Mouse (Mus musculus): ENCODE measurements around the gene Fam184a. TPM values are rescaled to one million over a fixed set of nuclear protein-coding genes. Genes with fewer than 3 reads are reported as not detected.
"Not testable (repeated sequence)": the region's sequence is repeated elsewhere in the genome, so short reads cannot be mapped to it uniquely, and the experiment has no call there.

The Fam184a gene
- polyA plus RNA-seq, 1 experiment from 2014 or later: 7.9 TPM

GRCm38 (mm10) chr10:53687888-53688287, 63.0 kb downstream of the Fam184a start:
- Histone ChIP-seq H3K9ac (no peak overlapping the region), H3K4me3 (replicated peaks) (no peak overlapping the region), H3K4me1 (no peaks in the 10 kb centered on the region), H3K36me3 (replicated peaks) (no peaks in the 10 kb centered on the region), H3K27ac (no peak overlapping the region), H3K27me3 (no peaks in the 10 kb centered on the region), H3K9me3 (no peaks in the 10 kb centered on the region), H3K4me2 (no peak overlapping the region)
- ATAC-seq (ENCODE audit: low FRiP score): no peak
- 76% methylated on average over 5 of the region's 5 CpGs for WGBS

GRCm38 (mm10) chr10:53685806-53686205, 65.1 kb downstream of the Fam184a start:
- Histone ChIP-seq H3K9me3 (no peaks in the 10 kb centered on the region), H3K4me2 (no peak overlapping the region), H3K9ac (no peak overlapping the region), H3K27me3 (no peaks in the 10 kb centered on the region), H3K36me3 (replicated peaks) (no peaks in the 10 kb centered on the region), H3K4me1 (no peaks in the 10 kb centered on the region), H3K27ac (no peak overlapping the region), H3K4me3 (replicated peaks) (no peak overlapping the region)
- 77% methylated on average over 3 of the region's 3 CpGs for WGBS
- ATAC-seq (ENCODE audit: low FRiP score): no peak

- ATAC-seq (ENCODE audit: low FRiP score): no peak
- H3K27me3 ChIP-seq: no peaks in the 10 kb centered on the region
- no peaks in the 10 kb centered on the region for H3K36me3 ChIP-seq (replicated peaks)
- no peaks in the 10 kb centered on the region for H3K4me1 ChIP-seq
- WGBS: 79% methylated on average over 5 of the region's 5 CpGs
- H3K4me2 ChIP-seq: no peak overlapping the region
- H3K9me3 ChIP-seq: no peaks in the 10 kb centered on the region
- H3K9ac ChIP-seq: no peak overlapping the region
- no peak overlapping the region for H3K27ac ChIP-seq
- H3K4me3 ChIP-seq (replicated peaks): no peak overlapping the region
These were observed 67.7 kb downstream of the Fam184a start for GRCm38 (mm10) chr10:53683226-53683625.

GRCm38 (mm10) chr10:53679690-53680557, 71.0 kb downstream of the Fam184a start:
- ATAC-seq (ENCODE audit: low FRiP score): no peak
- Histone ChIP-seq H3K9me3 (no peaks in the 10 kb centered on the region), H3K27ac (no peak overlapping the region), H3K36me3 (replicated peaks) (no peaks in the 10 kb centered on the region), H3K4me1 (no peaks in the 10 kb centered on the region), H3K4me3 (replicated peaks) (no peak overlapping the region), H3K27me3 (no peaks in the 10 kb centered on the region), H3K4me2 (no peak overlapping the region), H3K9ac (no peak overlapping the region)
- WGBS: 62% methylated on average over 6 of the region's 6 CpGs

- 0 out of 2 replicates have a peak, but pooled peaks cover 2% of the 10 kb centered on the region for H3K4me1 ChIP-seq
- H3K27me3 ChIP-seq: no peaks in the 10 kb centered on the region
- H3K9me3 ChIP-seq: no peaks in the 10 kb centered on the region
- 86% methylated on average over 4 of the region's 4 CpGs for WGBS
- no peak overlapping the region for H3K27ac ChIP-seq
- H3K4me3 ChIP-seq (replicated peaks): no peak overlapping the region
- ATAC-seq (ENCODE audit: low FRiP score): no peak
- H3K9ac ChIP-seq: no peak overlapping the region
- H3K36me3 ChIP-seq (replicated peaks): no peaks in the 10 kb centered on the region
- H3K4me2 ChIP-seq: no peak overlapping the region
These were observed 89.1 kb downstream of the Fam184a start for GRCm38 (mm10) chr10:53661788-53662187.

GRCm38 (mm10) chr10:53654239-53654638, 96.7 kb downstream of the Fam184a start:
- not testable (repeated sequence) for H3K4me3 ChIP-seq (replicated peaks); ATAC-seq (ENCODE audit: low FRiP score); H3K9me3 ChIP-seq; H3K36me3 ChIP-seq (replicated peaks); H3K27ac ChIP-seq; H3K4me1 ChIP-seq; H3K9ac ChIP-seq; H3K27me3 ChIP-seq; H3K4me2 ChIP-seq
- 84% methylated on average over 5 of the region's 5 CpGs for WGBS

- Histone ChIP-seq H3K4me1 (no peaks in the 10 kb centered on the region), H3K4me2 (no peak overlapping the region), H3K9me3 (no peaks in the 10 kb centered on the region), H3K27ac (no peak overlapping the region), H3K27me3 (no peaks in the 10 kb centered on the region), H3K9ac (no peak overlapping the region), H3K4me3 (replicated peaks) (no peak overlapping the region), H3K36me3 (replicated peaks) (no peaks in the 10 kb centered on the region)
- ATAC-seq (ENCODE audit: low FRiP score): no peak
- WGBS: 82% methylated on average over 2 of the region's 2 CpGs
These were observed 100.2 kb downstream of the Fam184a start for GRCm38 (mm10) chr10:53650683-53651082.

GRCm38 (mm10) chr10:53641507-53641906, 109.4 kb downstream of the Fam184a start:
- 0 out of 2 replicates have a peak, but pooled peaks have one; percentile 55 for ATAC-seq (ENCODE audit: low FRiP score)
- Histone ChIP-seq H3K27ac (no peak overlapping the region), H3K27me3 (no peaks in the 10 kb centered on the region), H3K36me3 (replicated peaks) (no peaks in the 10 kb centered on the region), H3K9ac (no peak overlapping the region), H3K4me1 (no peaks in the 10 kb centered on the region), H3K4me3 (replicated peaks) (no peak overlapping the region), H3K4me2 (no peak overlapping the region), H3K9me3 (no peaks in the 10 kb centered on the region)

- Histone ChIP-seq H3K9ac (no peak overlapping the region), H3K9me3 (no peaks in the 10 kb centered on the region), H3K27me3 (no peaks in the 10 kb centered on the region), H3K4me3 (replicated peaks) (no peak overlapping the region), H3K36me3 (replicated peaks) (no peaks in the 10 kb centered on the region), H3K4me1 (no peaks in the 10 kb centered on the region), H3K4me2 (no peak overlapping the region), H3K27ac (no peak overlapping the region)
- 89% methylated on average over 13 of the region's 13 CpGs for WGBS
- ATAC-seq (ENCODE audit: low FRiP score): no peak
These were observed 115.5 kb downstream of the Fam184a start for GRCm38 (mm10) chr10:53635246-53635971.

GRCm38 (mm10) chr10:53634160-53634559, 116.8 kb downstream of the Fam184a start:
- ATAC-seq (ENCODE audit: low FRiP score): no peak
- Histone ChIP-seq H3K27ac (no peak overlapping the region), H3K4me3 (replicated peaks) (no peak overlapping the region), H3K27me3 (no peaks in the 10 kb centered on the region), H3K9me3 (no peaks in the 10 kb centered on the region), H3K36me3 (replicated peaks) (no peaks in the 10 kb centered on the region), H3K9ac (no peak overlapping the region), H3K4me2 (no peak overlapping the region), H3K4me1 (no peaks in the 10 kb centered on the region)
- WGBS: 65% methylated on average over 10 of the region's 10 CpGs

GRCm38 (mm10) chr10:53630339-53630738, 120.6 kb downstream of the Fam184a start, which contains the start of gene Mcm9:
Gene Mcm9, minus strand, starts transcription at chr10:53630439.
- not testable (repeated sequence) for H3K27me3 ChIP-seq; H3K4me1 ChIP-seq; H3K36me3 ChIP-seq (replicated peaks); ATAC-seq (ENCODE audit: low FRiP score); H3K9me3 ChIP-seq
- H3K4me3 ChIP-seq (replicated peaks): peak within 1 kb of the TSS; percentile 77
- 62% methylated on average over 10 of the region's 10 CpGs for WGBS
- peak within 1 kb of the TSS; percentile 92 for H3K27ac ChIP-seq
- peak within 1 kb of the TSS; percentile 44 for H3K4me2 ChIP-seq
- peak within 1 kb of the TSS; percentile 78 for H3K9ac ChIP-seq

- H3K4me3 ChIP-seq (replicated peaks): peak overlapping the region; percentile 77
- ATAC-seq (ENCODE audit: low FRiP score): peak; percentile 96
- peaks cover 6% of the 10 kb centered on the region; the same call in 1 of the 2 replicates for H3K4me1 ChIP-seq
- no peaks in the 10 kb centered on the region for H3K27me3 ChIP-seq
- H3K36me3 ChIP-seq (replicated peaks): peaks cover 6% of the 10 kb centered on the region
- WGBS: under 1% methylated on average over 34 of the region's 35 CpGs
- H3K27ac ChIP-seq: peak overlapping the region; percentile 92
- peak overlapping the region; percentile 44 for H3K4me2 ChIP-seq
- no peaks in the 10 kb centered on the region for H3K9me3 ChIP-seq
- H3K9ac ChIP-seq: peak overlapping the region; percentile 78
These were observed 121.0 kb downstream of the Fam184a start for GRCm38 (mm10) chr10:53629918-53630250.

Measured in forebrain, embryonic 12.5 days (tissue).